Mouse (Mus musculus) B cell, adult 2 months (primary cell): Measurements from ENCODE around the gene Slc18b1.
"Not testable (repeated sequence)": the region's sequence is repeated elsewhere in the genome, so short reads cannot be mapped to it uniquely, and the experiment has no call there.

ENCODE experiments used
- DNase-seq, 2 experiments: peaks; one replicate each; pipeline ENCODE4 v3.0.0; 2022

Gene Slc18b1

DNA sequence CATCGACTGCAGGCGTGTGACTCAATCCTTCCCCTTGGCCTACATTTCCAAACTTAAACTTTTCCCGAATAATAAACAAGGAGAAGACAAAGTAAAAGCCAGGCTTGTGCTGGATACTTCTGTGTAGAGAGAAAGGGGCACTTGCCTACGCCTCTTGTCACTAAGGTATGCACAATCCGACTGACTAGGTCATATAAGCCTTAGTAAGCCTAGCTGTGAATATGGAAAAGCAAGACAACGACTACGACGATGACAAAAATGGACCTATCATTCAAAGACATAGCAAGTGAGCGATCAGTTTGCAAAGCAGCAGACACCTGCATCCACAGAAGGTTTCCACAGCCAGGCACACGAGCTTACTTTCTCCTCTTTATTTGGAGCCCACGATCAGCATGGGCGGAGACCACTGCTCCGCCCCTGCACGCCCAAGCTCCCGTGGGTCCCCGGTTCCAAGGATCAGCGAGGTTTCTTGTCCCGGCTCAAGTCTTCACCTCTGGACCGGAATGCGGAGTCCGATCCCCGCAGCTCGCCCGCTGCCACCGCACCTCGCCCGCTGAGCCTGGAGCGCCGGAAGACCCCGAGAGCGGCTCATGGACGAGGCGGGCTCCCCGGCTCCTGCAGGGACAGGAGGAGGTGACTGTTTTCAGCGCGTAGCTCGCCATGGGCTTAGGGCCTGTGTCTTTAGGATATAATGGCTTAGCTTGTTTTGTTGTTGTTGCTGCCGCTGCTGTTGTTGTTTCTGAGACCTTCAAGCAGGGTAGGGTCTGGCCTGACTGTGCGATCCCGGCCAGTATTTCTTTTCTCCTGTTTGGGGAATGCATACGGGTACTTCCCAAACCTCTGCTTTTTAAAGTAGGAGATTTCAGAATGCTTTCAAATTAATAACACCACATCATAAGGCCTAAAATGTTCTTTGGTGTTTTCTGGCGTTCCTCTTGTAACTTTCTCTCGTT lies at the start of gene Slc18b1:
TSS of gene Slc18b1 (plus strand) at position 436 of the 953 bp plus-strand sequence.
- peak; percentile 15 to 18 for DNase-seq

DNA sequence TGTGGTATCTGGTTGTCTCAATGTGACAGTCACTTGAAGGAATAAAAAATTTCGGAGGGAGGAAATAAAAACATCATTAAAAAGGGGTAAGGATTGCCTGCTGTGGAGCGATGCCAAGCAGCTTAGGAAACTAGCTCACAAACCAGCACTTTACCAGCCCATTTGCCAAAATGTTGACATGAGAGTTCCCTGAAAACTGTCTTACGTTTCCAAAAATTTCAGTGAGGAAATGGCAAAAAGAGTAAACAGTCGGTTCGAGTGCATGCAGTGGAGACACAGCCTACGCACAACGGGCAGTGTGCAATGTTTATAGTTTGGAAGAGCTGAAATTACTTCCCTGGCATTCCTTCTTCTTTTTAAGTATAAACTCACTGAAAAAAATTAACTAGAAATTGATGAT lies 42.6 kb upstream of the Slc18b1 start:
- DNase-seq = no peak

DNA sequence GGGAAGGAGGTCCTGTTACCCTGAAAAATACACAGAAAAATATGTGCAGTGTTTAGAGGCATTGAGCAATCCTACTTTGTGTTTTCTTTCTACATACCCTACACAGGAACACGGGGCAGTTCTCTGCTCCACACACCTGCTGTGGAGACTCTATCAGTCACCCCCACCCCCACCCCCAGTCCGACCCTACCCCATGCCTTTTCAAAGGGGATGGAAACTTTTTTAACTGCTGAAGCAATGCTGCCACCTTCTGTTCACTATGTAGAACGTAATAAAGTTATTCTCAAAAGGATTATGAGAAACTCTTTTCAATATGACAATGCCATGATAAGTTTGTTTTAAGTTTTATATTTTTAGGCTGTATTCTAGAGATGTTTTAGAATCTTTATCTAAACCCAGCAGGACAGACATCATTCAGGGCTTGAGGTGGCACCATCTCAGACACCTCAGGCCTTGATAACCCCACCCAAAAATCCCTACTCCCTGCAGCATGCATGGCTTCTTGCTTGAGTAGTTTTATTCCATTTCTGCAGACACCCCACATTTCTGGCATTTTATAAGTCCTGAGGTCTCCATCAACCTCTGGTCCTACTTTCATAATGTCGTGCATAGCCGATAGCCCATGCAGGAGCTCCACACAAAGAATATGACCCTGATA lies 19.4 kb upstream of the Slc18b1 start:
- no peak for DNase-seq

DNA sequence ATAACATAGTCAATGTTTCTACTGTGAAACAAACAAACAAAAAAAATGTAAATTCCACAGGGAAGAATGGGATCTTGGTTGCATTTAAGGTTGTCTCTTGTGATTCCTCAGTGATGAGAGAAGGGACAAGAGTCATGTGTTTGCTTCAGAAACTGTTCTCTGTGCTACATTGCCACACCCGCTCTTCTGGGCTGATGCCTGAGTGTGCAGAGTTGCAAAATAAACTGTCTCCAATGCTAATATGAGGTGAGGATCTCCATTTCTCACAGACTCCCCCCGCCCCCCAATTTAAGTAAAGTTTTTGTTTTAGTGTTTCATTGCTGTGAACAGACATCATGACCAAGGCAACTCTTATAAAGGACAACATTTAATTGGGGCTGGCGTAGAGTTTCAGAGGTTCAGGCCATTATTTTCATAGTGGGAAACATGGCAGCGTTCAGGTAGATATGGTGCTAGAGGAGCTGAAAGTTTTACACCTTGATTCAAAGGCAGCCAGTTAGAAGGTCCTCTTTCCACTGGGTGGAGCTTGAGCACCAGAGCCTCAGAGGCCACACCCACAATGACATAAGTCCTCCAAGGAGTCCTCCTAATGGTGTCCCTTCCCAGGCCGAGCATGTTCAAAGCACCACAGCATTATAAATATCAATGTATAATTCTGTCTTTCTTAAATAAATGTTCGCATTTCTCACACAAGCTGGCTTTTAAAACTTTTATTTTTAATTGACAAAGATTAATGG lies 16.1 kb upstream of the Slc18b1 start:
- no peak for DNase-seq

DNA sequence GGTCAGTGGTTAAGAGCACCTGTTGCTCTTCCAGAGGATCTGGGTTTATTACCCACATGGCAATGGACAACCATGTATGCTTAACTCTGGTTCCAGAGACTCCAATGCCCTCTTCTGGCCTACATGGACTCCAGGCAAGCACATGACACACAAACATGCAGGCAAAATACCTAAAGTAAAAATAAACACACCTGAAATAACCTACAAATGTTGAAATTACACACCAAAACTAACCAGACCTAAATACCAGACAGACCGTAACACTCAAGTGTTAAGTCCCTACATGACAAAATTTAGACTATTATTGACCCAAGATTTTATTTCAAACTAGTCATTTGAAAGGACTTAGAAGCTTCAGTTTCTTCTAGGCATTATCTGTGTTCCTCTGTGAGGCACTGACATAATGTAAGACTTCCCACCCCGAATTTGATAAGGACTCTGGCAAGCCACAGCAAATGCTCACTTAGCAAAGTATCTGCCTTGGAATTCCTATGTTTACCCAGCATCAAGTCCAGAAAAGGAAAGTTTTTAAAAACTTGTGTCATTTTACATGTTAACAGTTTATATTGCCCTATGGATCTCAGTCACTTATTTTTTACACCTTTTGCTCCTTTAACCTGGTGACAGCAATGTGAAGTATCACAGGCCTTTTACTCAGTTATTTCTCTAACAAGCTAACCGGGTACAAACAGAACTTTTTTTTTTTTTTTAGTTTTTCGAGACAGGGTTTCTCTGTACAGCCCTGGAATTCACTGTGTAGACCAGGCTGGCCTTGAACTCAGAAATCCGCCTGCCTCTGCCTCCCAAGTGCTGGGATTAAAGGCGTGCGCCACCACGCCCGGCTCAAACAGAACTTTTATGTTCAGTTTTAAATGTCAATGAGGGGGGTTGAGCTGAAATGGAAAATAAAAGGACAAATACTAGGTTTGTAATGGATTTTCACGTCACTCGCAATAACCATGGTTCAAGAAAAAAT lies 14.7 kb upstream of the Slc18b1 start:
- DNase-seq = no peak

DNA sequence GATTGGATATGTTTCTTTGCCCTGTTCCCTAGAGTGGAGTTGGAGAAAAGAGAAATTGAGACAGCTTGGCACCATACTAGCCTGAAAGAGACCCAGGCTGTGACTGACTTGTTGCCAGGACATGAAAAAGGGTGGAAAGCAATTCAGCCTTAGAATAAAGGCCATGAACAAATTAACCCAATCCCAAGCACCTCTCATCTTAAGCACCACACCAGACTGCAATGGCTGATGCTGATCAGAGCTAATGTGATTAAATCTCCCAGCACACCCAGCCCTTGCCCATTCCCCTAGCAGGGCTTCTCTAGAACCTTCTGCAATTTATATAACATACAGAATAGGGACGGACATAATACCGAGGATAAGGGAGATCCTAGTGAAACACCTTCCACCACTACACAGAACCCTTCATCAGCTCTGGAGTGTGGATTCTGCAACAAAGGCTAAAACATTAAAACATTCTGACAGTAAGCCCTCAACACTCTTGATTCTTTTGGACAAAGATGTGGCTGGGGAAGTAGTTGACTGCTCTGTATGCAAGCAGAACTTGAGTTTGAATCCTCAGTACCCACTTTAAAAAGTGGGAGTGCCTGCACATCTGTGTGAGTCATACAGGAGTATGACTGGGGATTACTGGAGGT lies 13.8 kb upstream of the Slc18b1 start:
- DNase-seq = no peak

DNA sequence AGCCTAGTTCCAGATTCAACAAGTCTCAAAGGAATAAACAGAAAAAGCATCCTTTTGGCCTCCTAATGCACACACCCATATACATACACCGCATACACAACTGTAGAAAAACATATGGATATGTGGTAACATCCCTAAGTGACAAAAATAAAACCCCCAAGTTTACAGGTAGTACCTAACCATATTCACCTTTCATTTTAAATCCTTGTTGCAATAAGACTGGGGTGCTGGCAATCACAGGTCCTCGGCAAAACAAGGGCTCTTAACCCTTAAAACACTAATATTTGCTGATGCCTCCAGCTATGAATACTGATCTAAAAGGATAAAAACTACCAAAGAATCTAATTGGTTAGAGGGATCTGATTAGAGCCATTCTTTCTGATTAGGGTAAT lies 13.3 kb upstream of the Slc18b1 start:
- DNase-seq = no peak

DNA sequence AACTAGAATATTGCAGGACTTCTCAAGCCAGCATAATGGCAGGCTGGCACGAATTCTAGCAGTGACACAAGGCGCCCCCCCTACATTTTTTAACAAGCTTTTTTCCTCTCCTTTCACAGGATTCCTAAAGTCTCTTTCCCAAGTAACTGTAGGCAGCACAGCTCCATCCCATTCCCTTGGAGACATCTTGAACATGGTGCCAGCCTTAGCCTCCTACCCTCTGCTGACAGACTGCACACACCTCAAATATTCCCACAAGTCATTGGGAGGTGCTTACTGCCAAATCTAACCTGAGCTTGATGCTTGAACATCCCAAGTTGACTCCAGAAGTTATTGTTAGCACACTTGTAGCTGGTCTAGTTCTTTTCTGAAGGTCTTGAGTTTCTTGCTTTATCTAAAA lies 12.7 kb upstream of the Slc18b1 start:
- no peak for DNase-seq

DNA sequence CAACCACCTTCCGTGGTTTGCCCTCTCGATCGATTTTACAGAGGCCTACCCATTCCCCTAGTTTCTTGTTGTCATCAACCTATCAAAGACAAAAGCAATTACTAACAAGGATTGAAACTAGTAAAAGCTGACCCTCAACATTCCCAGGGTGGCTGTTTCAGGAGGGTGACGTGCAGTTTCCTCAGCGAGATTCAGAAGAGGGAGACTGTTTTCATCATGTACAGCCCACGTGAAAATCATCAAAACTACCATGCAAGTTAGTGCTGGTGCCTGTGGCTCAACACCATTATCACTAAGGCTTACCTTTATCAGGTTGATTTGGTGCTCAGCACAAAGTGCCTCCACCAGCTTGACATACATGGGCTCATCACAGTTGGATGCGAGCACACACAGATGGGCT lies 11.2 kb upstream of the Slc18b1 start:
- DNase-seq = not testable (repeated sequence)

DNA sequence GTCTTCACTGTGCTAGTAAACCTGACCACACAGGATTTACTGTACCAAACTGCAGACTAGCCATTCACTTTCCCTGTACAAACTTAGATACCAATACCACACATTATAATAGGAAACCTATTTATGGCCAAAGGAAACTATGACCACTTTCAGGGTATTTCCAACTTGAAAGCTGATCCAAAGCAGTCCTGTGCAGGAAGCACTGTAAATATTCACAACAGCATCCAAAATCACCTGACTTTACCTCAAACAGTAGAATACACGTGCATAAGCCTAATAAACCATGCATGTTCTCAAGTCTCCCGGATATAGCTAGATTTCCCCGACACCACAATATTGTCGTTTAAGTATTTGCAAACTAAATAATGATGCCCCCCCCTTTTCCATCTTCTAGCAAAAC lies 10.7 kb upstream of the Slc18b1 start:
- DNase-seq = no peak

DNA sequence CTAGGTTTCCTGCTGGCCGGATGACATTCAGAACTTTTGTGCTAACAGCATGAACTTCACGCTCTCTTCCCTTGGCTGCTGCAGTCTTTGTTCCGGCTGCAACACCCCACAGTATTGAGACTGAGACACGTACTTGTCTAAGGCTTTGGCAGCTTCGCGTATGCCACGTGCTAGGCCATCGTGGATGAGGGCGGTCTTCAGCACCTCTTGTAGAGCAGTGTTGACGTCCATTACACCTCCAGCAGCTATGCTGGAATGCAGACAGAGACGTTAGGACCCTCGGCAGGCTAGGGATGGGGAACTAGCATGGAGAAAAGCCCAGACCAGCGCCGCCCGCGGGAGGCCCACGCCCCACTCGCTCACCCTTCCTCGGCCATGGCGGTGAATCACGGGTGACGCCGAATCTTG lies 10.2 kb upstream of the Slc18b1 start:
- DNase-seq = not testable (repeated sequence)

DNA sequence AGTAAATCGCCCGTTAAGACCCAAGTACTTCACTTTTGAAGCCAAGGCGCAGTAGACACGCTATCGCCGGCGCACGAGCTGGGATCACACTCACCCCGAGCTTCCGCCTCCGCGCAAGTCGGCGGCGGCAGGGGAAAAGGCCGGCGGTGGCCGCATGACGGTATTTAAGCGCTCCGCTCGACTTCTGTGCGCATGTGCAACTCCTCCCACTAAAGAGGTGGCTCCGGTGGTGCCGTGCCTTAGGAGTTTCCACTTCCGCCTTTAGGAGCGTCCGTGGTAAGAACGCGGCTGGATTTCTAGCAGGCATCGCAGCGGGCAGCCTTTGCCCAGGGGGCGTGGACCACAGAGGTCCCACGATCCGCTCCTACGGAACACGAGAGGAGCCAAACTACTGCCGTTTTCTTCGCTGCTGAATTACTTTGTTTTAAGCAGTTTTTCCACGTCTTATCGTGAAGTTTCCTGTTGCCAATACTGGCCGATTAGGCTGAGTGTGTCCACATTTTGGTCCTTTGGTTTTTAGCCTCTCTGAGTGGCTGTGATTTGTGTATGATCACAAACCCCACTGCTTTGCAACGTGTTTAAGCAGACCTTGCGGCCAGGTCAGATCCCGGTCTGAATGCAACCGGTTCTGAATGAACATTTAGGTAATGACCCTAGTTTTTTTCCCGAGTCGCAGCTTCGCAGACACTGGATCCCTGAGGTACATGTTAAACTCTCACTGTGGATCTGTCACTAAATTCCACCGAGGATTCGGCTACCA lies 9.5 kb upstream of the Slc18b1 start, which contains the start of gene Rps12:
TSS of gene Rps12 (minus strand) at position 214 of the 760 bp plus-strand sequence.
- peak; percentile 99 for DNase-seq

DNA sequence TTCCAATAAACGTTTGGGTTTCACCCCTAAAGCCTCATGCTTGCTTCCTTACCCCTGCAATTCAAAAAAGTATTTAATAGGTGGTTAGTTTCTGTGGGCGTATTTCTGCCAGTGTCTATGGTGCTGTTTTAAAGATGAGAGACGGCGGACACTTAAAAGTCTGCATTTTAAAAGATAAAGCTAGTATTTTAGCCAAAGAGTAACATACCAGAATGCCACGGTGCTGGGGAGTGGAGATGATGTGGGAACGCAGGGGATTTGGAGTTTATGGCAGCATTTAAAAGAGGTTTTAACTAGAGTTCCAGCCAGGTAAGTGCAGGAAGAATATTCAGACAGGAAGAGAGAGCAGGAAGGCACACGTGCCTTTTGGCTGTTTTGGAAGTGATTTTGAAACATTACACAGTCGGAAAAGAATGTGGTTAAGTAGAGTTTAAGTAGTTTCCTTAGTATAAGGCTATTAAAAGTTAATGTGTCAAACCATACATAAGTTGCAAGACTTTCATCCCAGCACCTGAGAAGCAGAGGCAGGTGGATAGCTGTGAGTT lies 8.7 kb upstream of the Slc18b1 start:
- no peak for DNase-seq

DNA sequence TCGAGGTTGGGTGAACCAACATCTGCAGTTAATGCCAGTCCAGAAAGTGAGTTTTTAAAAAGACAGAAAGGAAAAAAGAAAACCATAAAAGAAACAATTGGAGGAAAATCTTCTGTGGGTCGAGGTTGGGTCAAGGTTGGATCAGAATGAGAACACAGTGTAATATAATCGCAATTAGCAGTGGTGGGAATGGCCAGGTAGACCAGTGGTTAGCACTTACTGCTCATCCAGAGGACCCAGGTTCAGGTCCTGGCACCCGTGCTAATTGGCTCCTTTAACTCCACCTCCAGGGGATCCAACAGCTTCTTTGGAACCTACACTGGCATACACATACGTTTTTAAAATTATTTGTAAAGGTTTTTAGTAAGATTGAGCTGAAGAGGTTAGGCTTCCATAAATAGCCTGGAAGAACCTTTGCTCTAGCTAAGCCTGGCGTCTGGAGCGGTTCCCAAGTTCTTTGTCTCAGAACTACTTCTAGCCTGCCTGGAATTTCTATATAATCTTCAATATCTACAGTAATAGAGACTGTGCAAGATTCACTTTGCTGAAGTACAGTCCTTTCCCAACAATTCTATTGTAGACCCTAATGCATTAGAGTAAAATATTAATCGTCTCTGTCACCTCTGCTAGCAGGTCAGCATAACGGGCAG lies 790 bp upstream of the Slc18b1 start:
- no peak for DNase-seq

DNA sequence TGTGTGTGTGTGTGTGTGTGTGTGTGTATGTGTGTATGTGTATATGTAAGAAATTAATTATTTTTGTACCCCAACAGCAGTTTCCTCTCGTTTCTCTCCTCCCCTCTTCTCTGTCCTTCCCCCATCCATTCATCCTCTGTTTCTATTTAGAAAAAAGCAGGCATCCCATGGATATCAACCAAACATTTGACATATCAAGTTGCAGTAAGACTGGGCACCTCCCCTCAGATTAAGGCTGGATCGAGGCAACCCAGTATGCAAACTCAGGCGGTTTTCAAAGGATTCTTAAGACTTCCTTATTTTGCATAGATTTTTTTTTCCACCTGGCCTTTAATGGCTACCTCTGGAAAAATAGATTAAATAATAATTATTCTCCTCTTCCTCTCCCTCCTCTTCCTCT lies 820 bp downstream of the Slc18b1 start:
- DNase-seq = no peak

DNA sequence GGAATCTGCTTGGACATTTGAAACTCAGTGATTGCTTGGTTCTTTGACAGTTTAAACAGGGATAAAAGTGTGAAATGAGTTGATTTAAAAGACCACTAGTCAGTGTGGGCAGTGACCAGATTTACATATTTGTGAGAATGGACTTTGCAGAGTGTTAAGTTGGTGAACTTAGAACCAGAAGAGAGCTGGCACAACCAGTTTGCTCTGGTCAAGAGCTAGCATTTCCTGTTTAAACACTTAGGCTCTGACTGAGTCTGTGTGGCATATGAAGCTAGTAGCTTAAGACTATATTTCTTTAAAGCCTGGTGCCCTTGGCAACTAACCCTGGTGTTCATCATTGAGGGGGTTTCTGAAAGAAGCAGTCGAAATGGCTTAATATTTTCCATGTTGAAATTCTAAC lies 1.4 kb downstream of the Slc18b1 start:
- no peak for DNase-seq

DNA sequence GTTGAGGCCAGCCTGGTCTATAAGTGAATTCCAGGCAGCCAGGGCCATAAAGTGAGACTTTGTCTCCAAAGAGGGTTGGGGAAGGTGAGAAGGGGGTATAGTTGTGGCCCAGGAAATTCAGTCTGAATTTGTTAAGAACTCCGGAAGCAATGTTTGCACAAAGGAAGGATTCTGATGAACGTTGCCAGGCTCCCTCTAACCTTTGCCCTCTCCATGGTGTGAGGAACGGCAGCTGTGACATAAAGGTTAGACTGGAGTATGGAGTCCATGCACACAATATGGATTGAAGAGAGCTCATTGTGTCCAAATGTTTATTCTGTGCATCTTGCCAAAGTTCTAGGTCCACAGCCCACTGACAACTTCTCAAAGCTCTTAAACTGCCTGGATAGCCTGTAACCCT lies 3.1 kb downstream of the Slc18b1 start:
- DNase-seq = no peak

DNA sequence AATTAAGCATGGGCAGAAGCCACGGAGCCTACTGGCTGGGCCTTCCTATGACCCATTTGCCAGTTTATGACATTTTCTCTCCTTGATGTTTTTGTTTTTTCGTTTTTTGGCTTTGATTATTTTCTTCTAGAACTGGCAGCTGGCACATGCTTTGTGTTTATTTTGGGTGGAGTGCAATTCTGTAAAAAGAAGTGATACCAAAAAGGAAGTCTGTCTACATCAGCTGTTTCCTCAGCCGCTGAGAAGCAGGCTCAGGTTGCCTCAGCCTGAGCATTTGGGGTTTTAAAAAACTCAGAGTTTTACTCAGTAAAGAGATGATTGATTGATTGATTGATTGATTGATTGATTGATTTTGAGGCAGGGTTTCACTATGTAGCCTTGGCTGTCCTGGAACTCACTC lies 6.1 kb downstream of the Slc18b1 start:
- DNase-seq = no peak

DNA sequence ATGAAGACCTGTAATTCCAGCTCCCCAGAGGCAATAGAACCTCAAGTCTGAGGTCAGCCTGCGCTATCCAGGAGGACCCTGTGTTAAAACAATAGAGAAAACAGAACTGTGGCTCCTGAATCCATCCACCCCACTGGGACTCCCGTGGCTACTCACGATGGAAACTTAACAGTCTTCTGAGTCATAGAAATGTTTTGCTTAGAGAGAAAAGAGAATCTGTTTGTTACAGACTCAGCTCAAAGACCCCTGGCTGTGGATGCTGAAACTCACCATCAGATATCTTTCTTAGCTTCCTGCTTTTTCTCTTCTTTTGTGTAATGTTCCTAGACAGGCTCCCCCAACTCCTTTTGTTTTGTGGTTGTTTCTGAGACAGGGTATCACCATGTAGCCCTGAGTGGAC lies 7.9 kb downstream of the Slc18b1 start:
- DNase-seq = no peak

DNA sequence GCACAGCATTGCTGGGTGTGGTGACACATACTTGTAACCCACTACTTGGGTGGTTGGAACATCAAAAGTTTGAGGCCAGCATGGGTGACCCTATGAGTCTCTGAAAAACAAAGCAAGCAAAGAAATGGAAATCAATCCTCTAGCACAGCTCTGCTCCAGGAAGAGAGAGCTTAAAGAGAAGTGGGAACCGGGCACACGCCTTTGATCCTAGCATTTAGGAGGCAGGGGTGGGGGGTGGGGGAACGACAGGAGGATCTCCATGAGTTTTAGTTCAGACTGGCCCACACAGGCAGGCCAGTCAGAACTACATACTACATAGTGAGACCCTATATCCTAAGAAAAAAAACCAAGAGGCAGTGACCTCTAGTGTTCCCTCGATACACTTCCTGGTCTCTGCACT lies 9.4 kb downstream of the Slc18b1 start:
- DNase-seq = no peak
